Mouse (Mus musculus) hindbrain, postnatal 0 days (tissue): ENCODE data around the gene Haus6. TPM values are rescaled to one million over a fixed set of nuclear protein-coding genes. Genes with fewer than 3 reads are reported as not detected.

Experiments used
- ATAC-seq: fragments of 200-750 bp; cut with Nextera tagmentation; 2 replicates; pipeline ENCODE4 v1.8.0; 2017; ENCODE audit warnings: mild to moderate bottlenecking, moderate TSS enrichment, moderate library complexity
- DNase-seq: peaks from one replicate; pipeline ENCODE4 v3.0.0-alpha.2; 2015; ENCODE audit warnings: low spot score
- H3K27ac ChIP-seq: fragments of 300-500 bp; sonication (generic); 2 replicates; pipeline ENCODE4 v1.5.1; 2014; ENCODE audit warnings: mild to moderate bottlenecking
- H3K27me3 ChIP-seq: fragments of 300-500 bp; sonication (generic); 2 replicates; pipeline ENCODE4 v1.6.1; 2014; ENCODE audit warnings: low read length, mixed read lengths; ENCODE audit not compliant: insufficient read depth
- H3K36me3 ChIP-seq: fragments of 300-500 bp; sonication (generic); 2 replicates; pipeline ENCODE4 v1.6.1; 2014; ENCODE audit warnings: low read length, mixed read lengths; ENCODE audit not compliant: insufficient read depth
- H3K4me1 ChIP-seq: fragments of 300-500 bp; sonication (generic); 2 replicates; pipeline ENCODE4 v1.6.1; 2014; ENCODE audit warnings: antibody characterized with exemption, low read length, mixed read lengths; ENCODE audit not compliant: insufficient read depth
- H3K4me2 ChIP-seq: fragments of 300-500 bp; sonication (generic); 2 replicates; pipeline ENCODE4 v1.6.1; 2014; ENCODE audit warnings: low read depth, mild to moderate bottlenecking, low read length, moderate library complexity, mixed read lengths
- H3K4me3 ChIP-seq: fragments of 300-500 bp; sonication (generic); 2 replicates; pipeline ENCODE4 v1.5.1; 2014; ENCODE audit warnings: low read length
- H3K9ac ChIP-seq: fragments of 300-500 bp; sonication (generic); replicated peaks from 2 replicates; pipeline ENCODE4 v1.6.1; 2014; ENCODE audit warnings: mild to moderate bottlenecking, low read length, moderate library complexity, mixed read lengths
- H3K9me3 ChIP-seq: fragments of 300-500 bp; sonication (generic); 2 replicates; pipeline ENCODE4 v1.6.1; 2016; ENCODE audit warnings: low read length, mixed read lengths
- CTCF ChIP-seq: IDR thresholded peaks from 2 replicates; pipeline ENCODE4 v1.5.1; 2016; ENCODE audit warnings: antibody characterized with exemption, control low read depth, low read depth
- WGBS: fragments of 180-500 bp; shearing (Covaris S2); extraction: QIAGEN DNeasy Blood & Tissue Kit; methylation state at CpG from one replicate; pipeline ENCODE4 v1.1.7; 2014; 5-methylcytosine and 5-hydroxymethylcytosine counted together
- polyA plus RNA-seq: library from polyadenylated mRNA; unstranded; fragments of >200 nt; fragmentation: Nextera tagmentation; extraction: Ambion mirVana; gene quantifications from 2 replicates; pipeline ENCODE4 v1.2.1, GENCODE M21; 2015
- total RNA-seq: library from RNA; depleted of rRNA; stranded (reverse); fragments of >200 nt; gene quantifications from 2 replicates; pipeline ENCODE4 v1.2.3, GENCODE M21; 2014

The Haus6 gene
- total and polyA plus RNA-seq, 2 experiments from 2014 or later: 5.1 to 15.2 TPM

DNA sequence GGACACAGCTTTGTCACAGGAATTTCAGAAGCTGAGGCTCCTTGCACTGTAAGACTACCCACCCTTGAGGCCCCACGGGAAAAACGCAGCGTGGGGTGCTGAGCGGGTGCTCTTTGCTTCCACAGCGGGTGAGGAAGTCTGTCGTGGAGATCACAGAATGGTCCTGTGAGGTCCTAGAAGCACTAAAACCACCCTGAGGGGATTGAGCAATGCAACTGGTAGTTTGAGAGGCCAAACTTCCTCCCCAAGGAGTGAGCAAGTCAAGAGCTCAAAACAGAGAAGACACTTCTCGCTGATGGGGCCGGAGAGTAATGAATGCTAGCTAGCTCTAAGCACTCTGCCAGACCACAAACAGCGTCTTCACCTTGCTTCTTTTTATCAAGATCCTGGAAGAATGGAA, 63.5 kb downstream of the Haus6 start:
- H3K4me2 ChIP-seq: no peak overlapping the region
- WGBS: 90% methylated on average over 9 of the region's 9 CpGs
- no peak for TF ChIP-seq CTCF
- no peak for DNase-seq
- no peak overlapping the region for H3K27ac ChIP-seq
- H3K4me1 ChIP-seq: no peaks in the 10 kb centered on the region
- H3K4me3 ChIP-seq: no peak overlapping the region
- H3K9me3 ChIP-seq: no peaks in the 10 kb centered on the region
- no peak overlapping the region for H3K9ac ChIP-seq
- no peaks in the 10 kb centered on the region for H3K36me3 ChIP-seq
- no peak for ATAC-seq
- no peaks in the 10 kb centered on the region for H3K27me3 ChIP-seq

DNA sequence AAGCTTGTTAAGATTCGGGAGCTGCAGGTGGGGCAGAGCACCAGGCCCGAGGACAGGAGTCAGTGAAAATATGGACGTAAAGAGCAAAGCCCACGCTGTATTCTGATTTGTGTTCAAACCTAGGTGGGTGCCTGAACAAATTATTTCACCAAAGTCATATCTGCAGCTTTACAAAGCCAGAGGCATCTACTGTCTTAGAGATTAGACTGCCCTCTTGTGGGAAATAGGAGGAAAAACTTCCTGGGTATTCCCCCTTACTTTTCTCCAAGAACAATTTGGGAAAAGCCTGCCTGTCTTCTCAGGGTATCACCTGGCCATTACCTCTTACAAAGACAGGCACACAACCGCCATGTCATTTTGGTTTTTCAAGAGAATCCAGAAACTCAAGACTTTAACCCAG, 66.2 kb downstream of the Haus6 start:
- Histone ChIP-seq H3K36me3 (no peaks in the 10 kb centered on the region), H3K27ac (no peak overlapping the region), H3K4me1 (no peaks in the 10 kb centered on the region), H3K9me3 (no peaks in the 10 kb centered on the region), H3K4me2 (no peak overlapping the region), H3K27me3 (no peaks in the 10 kb centered on the region), H3K9ac (no peak overlapping the region), H3K4me3 (no peak overlapping the region)
- TF ChIP-seq CTCF: peak; percentile 77
- DNase-seq (peak; percentile 81), ATAC-seq (peak; percentile 35; the same call in 1 of the 2 replicates)
- 48% methylated on average over 5 of the region's 5 CpGs for WGBS

DNA sequence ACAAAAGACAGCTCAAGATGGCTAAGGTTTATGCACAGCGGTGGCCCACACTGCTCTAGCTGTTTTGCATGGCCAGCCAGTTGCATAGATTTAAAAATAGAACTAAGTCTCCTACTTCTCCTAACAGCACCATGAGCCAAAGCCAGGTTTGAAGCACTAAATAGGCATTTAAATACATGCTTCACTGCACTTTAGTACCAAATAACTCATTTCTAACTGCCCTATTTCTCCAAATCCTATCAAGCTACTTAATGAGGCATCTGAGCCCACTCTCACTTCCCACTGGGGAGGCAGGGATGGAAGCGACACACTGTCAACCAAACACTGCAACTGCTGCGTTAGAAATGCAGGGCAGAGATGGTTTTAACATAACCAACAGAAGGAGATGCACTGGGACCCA, 67.9 kb downstream of the Haus6 start:
- no peak overlapping the region for H3K27ac ChIP-seq

DNA sequence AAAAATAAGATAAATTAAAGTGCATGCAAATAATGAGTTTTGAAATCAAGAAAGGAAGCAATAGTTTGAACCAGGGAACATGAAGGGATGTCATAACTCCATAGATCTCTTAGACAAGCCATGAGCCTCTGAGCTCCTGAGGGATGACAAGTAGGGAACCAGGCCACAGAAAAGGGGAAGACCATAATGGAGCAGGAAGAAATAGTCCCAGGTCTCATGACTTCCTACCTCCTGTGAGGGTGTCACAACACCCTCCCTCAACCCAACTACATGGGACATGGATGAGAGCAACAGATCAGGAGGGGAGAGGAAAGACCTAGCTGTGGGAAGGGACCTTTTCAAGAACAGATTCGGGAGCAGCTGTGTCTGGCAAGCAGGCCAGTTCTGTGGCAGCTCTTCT, 70.3 kb downstream of the Haus6 start:
- H3K9me3 ChIP-seq: no peaks in the 10 kb centered on the region
- no peaks in the 10 kb centered on the region for H3K36me3 ChIP-seq
- 54% methylated on average over 1 of the region's 1 CpGs for WGBS
- H3K4me3 ChIP-seq: no peak overlapping the region
- H3K4me2 ChIP-seq: no peak overlapping the region
- no peak overlapping the region for H3K9ac ChIP-seq
- H3K4me1 ChIP-seq: no peaks in the 10 kb centered on the region
- no peak for TF ChIP-seq CTCF
- ATAC-seq (no peak), DNase-seq (no peak)
- H3K27me3 ChIP-seq: no peaks in the 10 kb centered on the region
- H3K27ac ChIP-seq: no peak overlapping the region

More for the DNA sequence above, 67.9 kb downstream of the Haus6 start:
- Histone ChIP-seq H3K9ac (no peak overlapping the region), H3K27me3 (no peaks in the 10 kb centered on the region), H3K4me3 (no peak overlapping the region), H3K4me1 (no peaks in the 10 kb centered on the region), H3K9me3 (no peaks in the 10 kb centered on the region), H3K36me3 (no peaks in the 10 kb centered on the region), H3K4me2 (no peak overlapping the region)
- DNase-seq: peak; percentile 39
- no peak for TF ChIP-seq CTCF
- WGBS: 43% methylated on average over 3 of the region's 3 CpGs
- no peak for ATAC-seq

DNA sequence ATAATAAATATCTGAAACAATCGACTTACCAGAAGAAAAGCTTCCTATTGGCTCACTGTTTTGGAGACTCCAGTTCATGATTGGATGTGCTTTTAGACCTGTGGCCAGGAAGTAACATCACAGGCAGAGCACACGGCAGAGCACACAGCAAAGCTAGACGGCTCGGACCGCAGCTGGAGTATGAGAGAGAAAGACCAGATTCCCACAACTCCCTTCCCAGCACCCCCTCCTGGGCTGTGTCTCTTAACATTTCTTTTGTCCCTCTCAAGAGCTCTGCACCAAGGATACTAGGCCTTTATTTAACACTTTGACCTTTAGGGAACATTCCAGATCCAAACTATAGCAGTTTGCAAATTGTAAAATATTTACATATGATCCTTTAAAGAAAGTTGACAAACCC, 72.9 kb downstream of the Haus6 start:
- no peaks in the 10 kb centered on the region for H3K27me3 ChIP-seq
- no peak overlapping the region for H3K27ac ChIP-seq
- no peaks in the 10 kb centered on the region for H3K36me3 ChIP-seq
- H3K4me3 ChIP-seq: no peak overlapping the region
- DNase-seq (no peak), ATAC-seq (no peak)
- H3K4me1 ChIP-seq: no peaks in the 10 kb centered on the region
- WGBS: 93% methylated on average over 5 of the region's 5 CpGs
- H3K9ac ChIP-seq: no peak overlapping the region
- H3K4me2 ChIP-seq: no peak overlapping the region
- TF ChIP-seq CTCF: no peak
- H3K9me3 ChIP-seq: no peaks in the 10 kb centered on the region

DNA sequence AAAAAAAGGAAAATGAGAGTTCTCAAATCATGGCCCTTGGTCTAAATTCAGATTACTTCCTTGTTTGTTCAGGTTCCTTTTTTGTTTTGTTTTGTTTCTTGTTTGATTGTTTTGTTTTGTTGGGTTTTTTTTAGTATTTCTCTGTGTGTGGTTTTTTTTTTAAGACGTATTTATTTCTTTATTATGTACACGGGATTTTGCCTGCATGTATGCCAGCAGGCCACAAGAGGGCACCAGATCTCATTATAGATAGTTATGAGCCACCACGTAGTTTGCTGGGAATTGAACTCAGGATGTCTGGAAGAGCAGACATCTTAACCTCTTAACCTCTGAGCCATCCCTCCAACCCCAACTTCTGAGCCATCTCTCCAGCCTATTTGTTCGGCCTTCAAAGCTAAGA, 73.9 kb downstream of the Haus6 start:
- Histone ChIP-seq H3K4me2 (no peak overlapping the region), H3K27me3 (no peaks in the 10 kb centered on the region), H3K4me3 (no peak overlapping the region), H3K4me1 (no peaks in the 10 kb centered on the region), H3K36me3 (no peaks in the 10 kb centered on the region), H3K27ac (no peak overlapping the region), H3K9me3 (no peaks in the 10 kb centered on the region), H3K9ac (no peak overlapping the region)
- ATAC-seq (no peak), DNase-seq (peak; percentile 61)
- peak; percentile 58 for TF ChIP-seq CTCF
- 41% methylated on average over 4 of the region's 4 CpGs for WGBS

DNA sequence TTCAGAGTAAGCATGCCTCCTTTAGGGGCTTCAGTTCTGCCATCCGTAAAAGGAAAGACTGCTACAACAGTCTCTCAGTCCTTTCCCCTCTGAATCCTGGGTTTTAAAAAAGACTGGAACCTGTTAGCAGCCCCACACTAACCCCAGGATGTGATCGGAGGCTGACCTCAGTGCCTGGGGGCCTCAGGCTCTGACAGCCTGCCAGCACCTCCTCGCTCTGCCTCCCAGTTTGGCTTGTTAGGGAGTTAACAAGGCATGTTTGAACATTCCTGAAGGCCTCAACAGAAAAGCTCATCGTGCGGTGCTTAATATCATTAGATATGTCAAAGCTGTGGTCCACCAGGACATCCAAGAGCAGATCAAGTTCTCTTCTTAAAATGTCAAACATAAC, 77.8 kb downstream of the Haus6 start:
- no peak overlapping the region for H3K4me2 ChIP-seq
- no peaks in the 10 kb centered on the region for H3K36me3 ChIP-seq
- no peak overlapping the region for H3K4me3 ChIP-seq
- DNase-seq: no peak
- no peaks in the 10 kb centered on the region for H3K9me3 ChIP-seq
- no peak overlapping the region for H3K9ac ChIP-seq
- ATAC-seq: no peak
- no peak overlapping the region for H3K27ac ChIP-seq
- no peaks in the 10 kb centered on the region for H3K27me3 ChIP-seq
- no peak for TF ChIP-seq CTCF
- no peaks in the 10 kb centered on the region for H3K4me1 ChIP-seq
- 69% methylated on average over 5 of the region's 5 CpGs for WGBS
